Mouse (Mus musculus): ENCODE measurements around the gene Gale. TPM values are rescaled to one million over a fixed set of nuclear protein-coding genes. Genes with fewer than 3 reads are reported as not detected.
"Not testable (repeated sequence)": the region's sequence is repeated elsewhere in the genome, so short reads cannot be mapped to it uniquely, and the experiment has no call there.

The Gale gene
- polyA plus RNA-seq, 1 experiment from 2014 or later = 35.2 TPM

- Histone ChIP-seq H3K36me3 (peaks cover 66% of the 10 kb centered on the region), H3K27me3 (no peaks in the 10 kb centered on the region), H3K4me3 (replicated peaks) (no peak overlapping the region), H3K4me2 (no peak overlapping the region), H3K9me3 (replicated peaks) (no peaks in the 10 kb centered on the region), H3K9ac (no peak overlapping the region), H3K4me1 (no peaks in the 10 kb centered on the region; the same call in 1 of the 2 replicates), H3K27ac (no peak overlapping the region)
- no peak for ATAC-seq (replicated peaks; ENCODE audit: low FRiP score)
- WGBS = 78% methylated on average over 9 of the region's 9 CpGs
Observed at GRCm38 (mm10) chr4:135928376-135928775, 35.2 kb upstream of the Gale start.

GRCm38 (mm10) chr4:135929405-135929804, 34.1 kb upstream of the Gale start:
- H3K4me3 ChIP-seq (replicated peaks) = no peak overlapping the region
- ATAC-seq (replicated peaks; ENCODE audit: low FRiP score) = no peak
- no peaks in the 10 kb centered on the region; the same call in 1 of the 2 replicates for H3K4me1 ChIP-seq
- peaks cover 66% of the 10 kb centered on the region for H3K36me3 ChIP-seq
- H3K27me3 ChIP-seq = no peaks in the 10 kb centered on the region
- H3K9ac ChIP-seq = no peak overlapping the region
- H3K4me2 ChIP-seq = no peak overlapping the region
- H3K9me3 ChIP-seq (replicated peaks) = no peaks in the 10 kb centered on the region
- H3K27ac ChIP-seq = no peak overlapping the region
- WGBS = 90% methylated on average over 5 of the region's 5 CpGs

GRCm38 (mm10) chr4:135929828-135930227, 33.7 kb upstream of the Gale start:
- 81% methylated on average over 9 of the region's 9 CpGs for WGBS
- ATAC-seq (replicated peaks; ENCODE audit: low FRiP score) = no peak

GRCm38 (mm10) chr4:135930239-135930638, 33.3 kb upstream of the Gale start:
- no peak overlapping the region for H3K4me2 ChIP-seq
- no peak overlapping the region for H3K27ac ChIP-seq
- peaks cover 64% of the 10 kb centered on the region for H3K36me3 ChIP-seq
- no peaks in the 10 kb centered on the region; the same call in 1 of the 2 replicates for H3K4me1 ChIP-seq
- H3K27me3 ChIP-seq = no peaks in the 10 kb centered on the region
- H3K9me3 ChIP-seq (replicated peaks) = no peaks in the 10 kb centered on the region
- H3K9ac ChIP-seq = no peak overlapping the region
- no peak for ATAC-seq (replicated peaks; ENCODE audit: low FRiP score)
- 92% methylated on average over 8 of the region's 8 CpGs for WGBS
- H3K4me3 ChIP-seq (replicated peaks) = no peak overlapping the region

More at GRCm38 (mm10) chr4:135929828-135930227, 33.7 kb upstream of the Gale start:
- H3K4me2 ChIP-seq = no peak overlapping the region
- no peaks in the 10 kb centered on the region; the same call in 1 of the 2 replicates for H3K4me1 ChIP-seq
- no peaks in the 10 kb centered on the region for H3K9me3 ChIP-seq (replicated peaks)
- H3K27ac ChIP-seq = no peak overlapping the region
- H3K36me3 ChIP-seq = peaks cover 63% of the 10 kb centered on the region
- no peak overlapping the region for H3K4me3 ChIP-seq (replicated peaks)
- no peaks in the 10 kb centered on the region for H3K27me3 ChIP-seq
- H3K9ac ChIP-seq = no peak overlapping the region

GRCm38 (mm10) chr4:135931832-135932231, 31.7 kb upstream of the Gale start:
- Histone ChIP-seq H3K4me1 (no peaks in the 10 kb centered on the region; the same call in 1 of the 2 replicates), H3K9ac (no peak overlapping the region), H3K4me3 (replicated peaks) (no peak overlapping the region), H3K27ac (no peak overlapping the region), H3K9me3 (replicated peaks) (no peaks in the 10 kb centered on the region), H3K36me3 (peaks cover 57% of the 10 kb centered on the region), H3K4me2 (no peak overlapping the region), H3K27me3 (no peaks in the 10 kb centered on the region)
- WGBS = 72% methylated on average over 5 of the region's 5 CpGs
- no peak for ATAC-seq (replicated peaks; ENCODE audit: low FRiP score)

GRCm38 (mm10) chr4:135934708-135935500, 28.6 kb upstream of the Gale start:
- peaks cover 76% of the 10 kb centered on the region for H3K36me3 ChIP-seq
- ATAC-seq (replicated peaks; ENCODE audit: low FRiP score) = no peak

GRCm38 (mm10) chr4:135935502-135935901, 28.0 kb upstream of the Gale start:
- Histone ChIP-seq H3K27me3 (no peaks in the 10 kb centered on the region), H3K9me3 (replicated peaks) (no peaks in the 10 kb centered on the region), H3K4me2 (no peak overlapping the region), H3K4me1 (no peaks in the 10 kb centered on the region), H3K9ac (no peak overlapping the region), H3K27ac (no peak overlapping the region), H3K4me3 (replicated peaks) (no peak overlapping the region), H3K36me3 (peaks cover 71% of the 10 kb centered on the region)
- ATAC-seq (replicated peaks; ENCODE audit: low FRiP score) = no peak
- whole genome bisulfite sequencing = 74% methylated on average over 5 of the region's 5 CpGs

More at GRCm38 (mm10) chr4:135934708-135935500, 28.6 kb upstream of the Gale start:
- H3K27ac ChIP-seq = no peak overlapping the region
- no peak overlapping the region for H3K9ac ChIP-seq
- H3K4me1 ChIP-seq = no peaks in the 10 kb centered on the region
- no peak overlapping the region for H3K4me2 ChIP-seq
- no peaks in the 10 kb centered on the region for H3K9me3 ChIP-seq (replicated peaks)
- no peaks in the 10 kb centered on the region for H3K27me3 ChIP-seq
- 65% methylated on average over 12 of the region's 12 CpGs for WGBS
- H3K4me3 ChIP-seq (replicated peaks) = no peak overlapping the region

GRCm38 (mm10) chr4:135938858-135939257, 24.7 kb upstream of the Gale start:
- no peak overlapping the region for H3K4me2 ChIP-seq
- peaks cover 48% of the 10 kb centered on the region for H3K36me3 ChIP-seq
- H3K4me1 ChIP-seq = peaks cover 3% of the 10 kb centered on the region; the same call in 1 of the 2 replicates
- 69% methylated on average over 7 of the region's 7 CpGs for WGBS
- no peak overlapping the region for H3K4me3 ChIP-seq (replicated peaks)
- no peak overlapping the region for H3K9ac ChIP-seq
- ATAC-seq (replicated peaks; ENCODE audit: low FRiP score) = no peak
- no peaks in the 10 kb centered on the region for H3K27me3 ChIP-seq
- H3K27ac ChIP-seq = no peak overlapping the region
- no peaks in the 10 kb centered on the region for H3K9me3 ChIP-seq (replicated peaks)

- not testable (repeated sequence) for ATAC-seq (replicated peaks; ENCODE audit: low FRiP score); H3K4me2 ChIP-seq; H3K9ac ChIP-seq; H3K27ac ChIP-seq; H3K9me3 ChIP-seq (replicated peaks); H3K27me3 ChIP-seq; H3K4me1 ChIP-seq; H3K4me3 ChIP-seq (replicated peaks)
- WGBS = 87% methylated on average over 8 of the region's 8 CpGs
- H3K36me3 ChIP-seq = peaks cover 39% of the 10 kb centered on the region
Observed at GRCm38 (mm10) chr4:135941026-135941425, 22.5 kb upstream of the Gale start.

GRCm38 (mm10) chr4:135942193-135942592, 21.3 kb upstream of the Gale start:
- H3K9me3 ChIP-seq (replicated peaks) = no peaks in the 10 kb centered on the region
- peaks cover 11% of the 10 kb centered on the region for H3K4me1 ChIP-seq
- no peaks in the 10 kb centered on the region for H3K27me3 ChIP-seq
- H3K9ac ChIP-seq = no peak overlapping the region
- peaks cover 33% of the 10 kb centered on the region for H3K36me3 ChIP-seq
- no peak overlapping the region for H3K27ac ChIP-seq
- WGBS = 86% methylated on average over 6 of the region's 6 CpGs
- ATAC-seq (replicated peaks; ENCODE audit: low FRiP score) = no peak
- no peak overlapping the region for H3K4me2 ChIP-seq
- H3K4me3 ChIP-seq (replicated peaks) = no peak overlapping the region

GRCm38 (mm10) chr4:135943389-135943788, 20.1 kb upstream of the Gale start:
- H3K9me3 ChIP-seq (replicated peaks) = no peaks in the 10 kb centered on the region
- 47% methylated on average over 4 of the region's 4 CpGs for WGBS
- H3K27ac ChIP-seq = no peak overlapping the region
- H3K4me3 ChIP-seq (replicated peaks) = no peak overlapping the region
- no peak for ATAC-seq (replicated peaks; ENCODE audit: low FRiP score)
- H3K9ac ChIP-seq = no peak overlapping the region
- H3K36me3 ChIP-seq = peaks cover 22% of the 10 kb centered on the region
- H3K4me2 ChIP-seq = no peak overlapping the region
- H3K4me1 ChIP-seq = peaks cover 21% of the 10 kb centered on the region
- H3K27me3 ChIP-seq = no peaks in the 10 kb centered on the region

- 75% methylated on average over 10 of the region's 10 CpGs for WGBS
- peak; percentile 19; the same call in 1 of the 2 replicates for ATAC-seq (replicated peaks; ENCODE audit: low FRiP score)
- peak overlapping the region; percentile 74 for H3K27ac ChIP-seq
Observed at GRCm38 (mm10) chr4:135945706-135946105, 17.8 kb upstream of the Gale start.

More at GRCm38 (mm10) chr4:135945706-135946105, 17.8 kb upstream of the Gale start:
- Histone ChIP-seq H3K9ac (peak overlapping the region; percentile 80), H3K27me3 (no peaks in the 10 kb centered on the region), H3K4me1 (peaks cover 39% of the 10 kb centered on the region), H3K36me3 (peaks cover 5% of the 10 kb centered on the region), H3K9me3 (replicated peaks) (no peaks in the 10 kb centered on the region), H3K4me3 (replicated peaks) (peak overlapping the region; percentile 85), H3K4me2 (peak overlapping the region; percentile 85)

All from kidney, embryonic 15.5 days (tissue).